Mouse (Mus musculus) testis, adult 10 weeks (tissue): ENCODE measurements around the gene Anks6. TPM values are rescaled to one million over a fixed set of nuclear protein-coding genes. Genes with fewer than 3 reads are reported as not detected.

ENCODE experiments used
- polyA plus RNA-seq: library from polyadenylated mRNA; stranded (reverse); fragments of 350-450 nt; fragmentation: Illumina TruSeq; extraction: RNeasy Lipid Tissue Mini Kit (QIAGEN cat#74804); gene quantifications from one replicate; pipeline ENCODE4 v1.2.3, GENCODE M21; 2014; ENCODE audit warnings: low read depth, low replicate concordance

Gene Anks6
- polyA plus RNA-seq: 0.15 TPM

DNA sequence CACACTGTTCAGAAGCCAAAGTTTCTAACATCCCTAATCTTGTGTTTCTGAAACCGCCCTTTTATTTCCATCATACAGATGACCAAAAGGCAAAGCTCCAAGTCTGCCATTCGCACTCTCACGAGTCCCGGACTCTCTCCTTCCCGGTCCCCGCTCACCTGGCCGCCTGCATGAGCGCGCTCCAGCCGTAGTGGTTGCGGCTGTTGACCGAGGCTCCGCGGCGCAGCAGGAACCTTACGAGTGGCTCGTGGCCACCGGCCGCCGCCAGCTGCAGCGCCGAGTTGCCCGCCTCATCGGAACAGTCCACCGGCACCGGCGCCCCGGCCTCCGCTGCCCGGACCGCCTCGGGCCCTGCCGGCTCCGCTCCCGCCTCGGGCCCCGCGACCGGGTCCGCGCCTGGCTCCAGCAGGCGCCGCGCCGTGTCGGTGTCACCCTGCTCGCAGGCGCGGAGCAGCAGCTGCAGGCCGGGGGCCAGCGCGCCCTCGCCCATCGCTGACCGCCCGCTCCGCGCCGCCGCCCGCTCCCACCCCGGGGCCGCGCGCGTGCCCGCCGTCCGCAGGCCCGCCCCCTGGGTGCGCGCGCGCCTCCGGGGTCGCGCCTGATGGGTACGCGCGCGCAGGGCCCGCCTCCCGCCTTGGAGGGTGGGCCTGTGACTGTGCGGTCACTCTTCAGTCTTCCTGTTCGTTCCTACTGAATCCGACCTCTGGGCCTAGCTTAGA, at the start of gene Anks6:
Anks6 (minus strand) TSS at position 637 of the 719 bp plus-strand sequence.

DNA sequence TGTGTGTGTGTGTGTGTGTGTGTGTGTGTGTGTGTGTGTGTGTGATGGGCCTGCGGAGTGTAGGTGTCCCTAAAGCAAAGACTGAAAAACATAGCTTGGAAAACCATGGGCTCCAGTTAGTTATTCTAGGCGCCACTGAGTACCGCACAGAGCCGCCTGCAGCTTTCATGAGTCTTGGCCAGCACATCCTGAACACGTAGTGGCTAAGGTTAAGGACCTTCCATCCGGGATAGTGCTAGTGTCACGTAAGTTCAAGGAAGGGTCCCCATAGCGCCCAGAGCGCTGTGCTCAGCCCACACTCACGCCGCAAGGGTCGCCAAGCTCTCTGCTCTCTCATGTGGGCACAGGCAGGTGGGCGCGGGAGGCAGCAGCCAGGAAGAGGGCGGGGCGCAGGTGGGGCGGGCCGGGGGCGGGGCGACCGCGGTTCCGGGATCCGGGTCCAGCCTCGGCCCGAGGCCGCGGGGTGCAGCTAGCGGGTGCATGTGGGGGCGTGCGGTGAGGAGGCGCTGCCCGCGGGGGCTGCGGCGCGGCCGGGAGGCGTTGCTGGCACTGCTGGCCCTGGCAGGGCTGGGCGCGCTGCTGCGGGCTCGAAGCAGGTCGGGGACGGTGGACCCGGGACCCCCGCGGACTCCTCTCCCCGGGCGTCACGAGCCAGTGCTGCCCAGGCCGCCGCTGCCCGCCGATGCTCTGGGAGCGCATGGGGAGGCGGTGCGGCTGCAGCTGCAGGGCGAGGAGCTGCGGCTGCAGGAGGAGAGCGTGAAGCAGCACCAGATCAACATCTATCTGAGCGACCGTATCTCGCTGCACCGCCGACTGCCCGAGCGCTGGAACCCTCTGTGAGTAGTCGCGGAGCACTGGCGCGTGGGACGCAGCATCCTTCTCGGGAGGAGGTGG, 34.5 kb upstream of the Anks6 start, which contains the start of gene Galnt12:
Galnt12 (plus strand) TSS at position 417 of the 894 bp plus-strand sequence.

DNA sequence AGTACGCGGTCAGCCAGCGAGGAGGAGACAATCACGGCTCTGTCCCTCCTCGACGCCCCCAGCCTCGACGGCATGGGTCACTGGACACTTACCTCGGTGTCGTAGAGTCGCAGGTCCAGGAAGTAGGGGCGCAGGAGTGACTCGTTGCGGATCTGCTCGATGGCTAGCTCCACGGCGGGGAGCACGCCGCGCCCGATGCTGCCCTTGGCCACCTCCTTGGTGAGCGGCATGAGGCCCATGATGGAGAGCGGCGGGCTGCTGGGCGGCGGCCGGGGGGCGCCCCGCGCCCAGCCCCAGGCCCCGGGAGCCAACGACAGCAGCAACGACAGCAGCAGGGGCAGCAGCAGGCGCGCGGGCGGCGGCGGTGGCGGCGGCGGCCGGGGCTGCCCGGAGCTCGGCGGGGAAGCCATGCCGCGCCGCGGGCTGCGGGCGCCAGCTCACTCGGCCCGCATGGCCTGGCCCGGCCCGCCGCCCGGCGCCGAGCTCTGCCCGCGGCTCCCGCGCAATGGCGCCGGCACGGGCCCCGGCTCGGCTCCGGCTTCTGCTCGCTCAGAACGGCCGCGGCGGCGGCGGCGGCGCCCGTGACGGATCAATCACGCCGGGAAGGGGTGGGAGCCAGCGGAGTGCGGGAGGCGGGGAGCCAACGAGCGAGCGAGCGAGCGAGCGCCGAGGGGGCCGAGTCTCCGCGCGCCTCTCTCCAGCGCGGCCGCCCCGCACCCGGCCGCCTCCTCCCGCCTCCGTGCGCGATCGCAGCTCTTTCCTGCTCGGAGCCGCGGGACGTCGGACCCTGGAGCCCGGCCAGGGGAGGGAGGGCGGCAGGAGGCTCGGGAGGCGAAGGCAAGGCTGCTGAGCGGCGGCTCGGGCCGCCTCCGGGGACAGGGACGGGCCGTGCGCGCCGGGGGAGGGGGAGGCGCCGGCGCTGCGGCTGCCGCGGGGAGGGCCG, 65.9 kb downstream of the Anks6 start, which contains the start of gene Gabbr2:
Gabbr2 (minus strand) TSS at position 858 of the 943 bp plus-strand sequence.

Other genes starting within 250 kb of the Anks6 start
- gene Gabbr2, start 65.6 kb downstream of the Anks6 start, polyA plus RNA-seq: 0.53 TPM
- gene Galnt12, start 34.5 kb upstream of the Anks6 start, polyA plus RNA-seq: 1.1 TPM
- 6.7 TPM for gene Col15a1, start 150.7 kb upstream of the Anks6 start, polyA plus RNA-seq